ENCODE assay signal across 26 mouse cellular contexts in the genomic region with DNA sequence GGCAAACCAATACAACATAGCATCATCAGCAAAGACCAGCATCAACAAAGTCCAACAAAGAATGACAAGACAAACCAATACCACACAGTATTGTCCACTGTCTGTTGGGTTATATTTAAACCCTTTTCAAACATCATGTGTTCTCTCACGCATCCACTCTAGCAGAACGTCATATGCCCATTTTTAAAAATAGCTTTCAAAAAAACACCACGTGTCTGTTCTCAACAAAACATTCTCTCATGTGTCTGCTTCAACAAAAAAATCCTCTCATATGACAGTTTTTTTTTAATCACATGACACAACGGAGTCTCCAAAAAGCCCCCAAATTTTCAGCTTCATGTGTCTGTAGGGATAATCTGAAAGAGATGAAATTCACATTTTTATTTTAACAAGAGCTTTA. TPM values are rescaled to one million over a fixed set of nuclear protein-coding genes. Genes with fewer than 3 reads are reported as not detected.
"Had no signal": no experiment of that assay in that cellular context is flagged by ENCODE, and none has a peak within 500 bp of the region (broad histone marks: within the 10 kb centered on the region; RNA-seq: fewer than 3 reads in every experiment).

No protein-coding gene starts in this region.

- ATAC-seq: liver, postnatal 0 days; lung, postnatal 0 days; midbrain, embryonic 13.5 days; midbrain, embryonic 16.5 days had no signal

- H3K4me2 ChIP-seq: kidney, embryonic 15.5 days; limb, embryonic 12.5 days; limb, embryonic 15.5 days; liver, embryonic 11.5 days; lung, embryonic 14.5 days; midbrain, embryonic 13.5 days had no signal

- H3K27me3 ChIP-seq: kidney, embryonic 15.5 days; limb, embryonic 12.5 days; limb, embryonic 15.5 days; megakaryocyte, embryonic 14.5 days; midbrain, embryonic 13.5 days had no signal

- H3K4me3 ChIP-seq: kidney, embryonic 15.5 days; limb, embryonic 12.5 days; limb, embryonic 15.5 days; megakaryocyte, embryonic 14.5 days; midbrain, embryonic 10.5 days; midbrain, embryonic 13.5 days; myocyte had no signal

- H3K4me1 ChIP-seq: kidney, embryonic 15.5 days; limb, embryonic 12.5 days; limb, embryonic 15.5 days; megakaryocyte, embryonic 14.5 days; midbrain, embryonic 10.5 days; midbrain, embryonic 13.5 days had no signal

- H3K9me3 ChIP-seq: kidney, embryonic 15.5 days; limb, embryonic 12.5 days; limb, embryonic 15.5 days; megakaryocyte, embryonic 14.5 days; midbrain, embryonic 10.5 days; midbrain, embryonic 13.5 days had no signal

- H3K27ac ChIP-seq: kidney, embryonic 15.5 days; limb, embryonic 12.5 days; limb, embryonic 15.5 days; liver, embryonic 14.5 days; midbrain, embryonic 10.5 days; midbrain, embryonic 13.5 days had no signal

- H3K36me3 ChIP-seq: kidney, embryonic 15.5 days; limb, embryonic 12.5 days; limb, embryonic 15.5 days; midbrain, embryonic 10.5 days; midbrain, embryonic 13.5 days had no signal

- H3K9ac ChIP-seq: kidney, embryonic 15.5 days; limb, embryonic 12.5 days; limb, embryonic 15.5 days; liver, embryonic 14.5 days; liver, postnatal 0 days; lung, embryonic 14.5 days; midbrain, embryonic 13.5 days had no signal

- DNase-seq: kidney, adult 2 months; kidney, postnatal 10 days; kidney, postnatal 36 days; left cerebral cortex, postnatal 4 days; liver, postnatal 0 days; lung, embryonic 14.5 days; right cerebral cortex, adult 18-20 months; right cerebral cortex, postnatal 14 days; right cerebral cortex, postnatal 4 days had no signal

RNA-seq across cellular contexts. Expression of gene Ms4a4a, which starts 12.4 kb away (rescaled TPM):
- polyA plus RNA-seq: myocyte; neural tube, embryonic 14.5 days had no signal

RNA-seq across cellular contexts. Expression of gene Ms4a4c, which starts 16.9 kb away (rescaled TPM):
- total RNA-seq: layer of hippocampus, adult 18-20 months; layer of hippocampus, postnatal 14 days; left cerebral cortex, postnatal 14 days; left cerebral cortex, postnatal 4 days had no signal
- polyA plus RNA-seq: limb, embryonic 12.5 days; midbrain, embryonic 10.5 days; midbrain, embryonic 13.5 days; myocyte; neural tube, embryonic 14.5 days; testis, adult 2 months had no signal

RNA-seq across cellular contexts. Expression of gene Ms4a7, which starts 51.7 kb away (rescaled TPM):
- polyA plus RNA-seq: myocyte had no signal

RNA-seq across cellular contexts. Expression of gene Ms4a4b, which starts 55.7 kb away (rescaled TPM):
- total RNA-seq: layer of hippocampus, adult 18-20 months; layer of hippocampus, postnatal 14 days; left cerebral cortex, postnatal 14 days; left cerebral cortex, postnatal 4 days had no signal
- polyA plus RNA-seq: kidney, embryonic 15.5 days; limb, embryonic 12.5 days; liver, embryonic 11.5 days; lung, embryonic 14.5 days; midbrain, embryonic 10.5 days; midbrain, embryonic 13.5 days; midbrain, embryonic 16.5 days; myocyte; neural tube, embryonic 11.5 days; neural tube, embryonic 14.5 days had no signal
